Mouse (Mus musculus): ENCODE results near the gene Cdc73. TPM values are rescaled to one million over a fixed set of nuclear protein-coding genes. Genes with fewer than 3 reads are reported as not detected.

Cdc73 gene
- total and polyA plus RNA-seq, 3 experiments = 13.4 to 85.0 (median 21.5) TPM

- Histone ChIP-seq H3K9me3 (replicated peaks; ENCODE audit: low read length) (no peaks in the 10 kb centered on the region), H3K4me3 (replicated peaks in 1 of 3; ENCODE audit: low read depth in 2 of 3, low read length in 2 of 3, poor library complexity in 1 of 3) (peak within 1 kb of the TSS in 1 of 3 experiments; percentile 18), H3K4me2 (ENCODE audit: insufficient read depth, low read depth, poor library complexity, severe bottlenecking) (no peak within 1 kb of the TSS), H3K4me1 (ENCODE audit: control insufficient read depth in 1 of 2, insufficient read depth in 2 of 2) (no peaks in the 10 kb centered on the region), H3K36me3 (replicated peaks in 1 of 2; ENCODE audit: control insufficient read depth in 1 of 2, insufficient read depth in 1 of 2, low read length in 1 of 2) (peaks cover 0 to 11% of the 10 kb centered on the region in 2 experiments), H3K27me3 (replicated peaks) (no peaks in the 10 kb centered on the region), H3K27ac (ENCODE audit: insufficient read depth, low read depth) (no peak within 1 kb of the TSS), H3K79me2 (replicated peaks; ENCODE audit: control insufficient read depth, extremely low read depth, insufficient read depth, poor library complexity, severe bottlenecking) (no peaks in the 10 kb centered on the region; the same call in 1 of the 2 replicates), H3K9ac (ENCODE audit: insufficient read depth, low read depth) (no peak within 1 kb of the TSS)
- DNase-seq (ENCODE audit: extremely low read depth) = no peak
- dilution Hi-C loops (cut with MboI; ENCODE audit: extremely low pct_ligation_motif_present, extremely low pct_unique_long_range_greater_than_20kb, low sequenced_read_pairs) = no loop called here
- TF ChIP-seq SIN3A (IDR thresholded peaks at IDR 0.05; ENCODE audit: low read length) = no peak
- no peak for TF ChIP-seq CHD1 (IDR thresholded peaks at IDR 0.05; ENCODE audit: low read depth, low read length)
- TF ChIP-seq ETS1 (conservative IDR thresholded peaks at IDR 0.05; ENCODE audit: low read depth, low read length) = no peak
- no peak for TF ChIP-seq ZKSCAN1 (IDR thresholded peaks at IDR 0.05; ENCODE audit: borderline replicate concordance, low read depth, low read length)
- no peak for TF ChIP-seq MYC (IDR thresholded peaks at IDR 0.05; ENCODE audit: low read depth, low read length)
- no peak for TF ChIP-seq ZMIZ1 (IDR thresholded peaks at IDR 0.05; ENCODE audit: low read depth, low read length)
- no peak for TF ChIP-seq MXI1 (IDR thresholded peaks at IDR 0.05; ENCODE audit: low read depth, low read length)
- no peak for TF ChIP-seq KAT2A (IDR thresholded peaks at IDR 0.05; ENCODE audit: insufficient replicate concordance, low read length)
- TF ChIP-seq E2F4 (IDR thresholded peaks at IDR 0.05; ENCODE audit: insufficient replicate concordance, low read depth, low read length) = no peak
- in situ Hi-C loops (cut with MboI; ENCODE audit: low pct_ligation_motif_present, low pct_unique_long_range_greater_than_20kb, low sequenced_read_pairs) = no loop called here
Measured at GRCm38 (mm10) chr1:143640650-143641407, 61.9 kb downstream of the Cdc73 start, which contains the start of gene B3galt2. Gene B3galt2 (plus strand): TSS chr1:143640664.

- Histone ChIP-seq H3K4me1 (ENCODE audit: control insufficient read depth in 1 of 2, insufficient read depth in 2 of 2) (peaks cover 0 to 9% of the 10 kb centered on the region in 2 experiments; a peak in 2 of 4 replicates), H3K27ac (ENCODE audit: insufficient read depth, low read depth) (no peak overlapping the region), H3K36me3 (replicated peaks in 1 of 2; ENCODE audit: control insufficient read depth in 1 of 2, insufficient read depth in 1 of 2, low read length in 1 of 2) (peaks cover 0 to 17% of the 10 kb centered on the region in 2 experiments), H3K4me3 (replicated peaks in 1 of 3; ENCODE audit: low read depth in 2 of 3, low read length in 2 of 3, poor library complexity in 1 of 3) (no peak overlapping the region), H3K9me3 (replicated peaks; ENCODE audit: low read length) (no peaks in the 10 kb centered on the region), H3K9ac (ENCODE audit: insufficient read depth, low read depth) (no peak overlapping the region), H3K79me2 (replicated peaks; ENCODE audit: control insufficient read depth, extremely low read depth, insufficient read depth, poor library complexity, severe bottlenecking) (no peaks in the 10 kb centered on the region; the same call in 1 of the 2 replicates), H3K27me3 (replicated peaks) (no peaks in the 10 kb centered on the region), H3K4me2 (ENCODE audit: insufficient read depth, low read depth, poor library complexity, severe bottlenecking) (no peak overlapping the region)
- TF ChIP-seq MAFK (IDR thresholded peaks at IDR 0.05; ENCODE audit: insufficient replicate concordance, low read length) (peak; percentile 85), BHLHE40 (IDR thresholded peaks at IDR 0.05; ENCODE audit: low read depth, low read length) (no peak), ZNF384 (IDR thresholded peaks at IDR 0.05; ENCODE audit: low read depth, low read length) (no peak), RCOR1 (conservative IDR thresholded peaks at IDR 0.05; ENCODE audit: low read depth, low read length) (no peak), MAZ (IDR thresholded peaks at IDR 0.05; ENCODE audit: low read depth, low read length) (no peak), ZKSCAN1 (IDR thresholded peaks at IDR 0.05; ENCODE audit: borderline replicate concordance, low read depth, low read length) (no peak)
- dilution Hi-C loops (cut with MboI; ENCODE audit: extremely low pct_ligation_motif_present, extremely low pct_unique_long_range_greater_than_20kb, low sequenced_read_pairs) = no loop called here
- in situ Hi-C loops (cut with MboI; ENCODE audit: low pct_ligation_motif_present, low pct_unique_long_range_greater_than_20kb, low sequenced_read_pairs) = no loop called here
- no peak for DNase-seq (ENCODE audit: extremely low read depth)
Measured at GRCm38 (mm10) chr1:143632854-143633587, 69.7 kb downstream of the Cdc73 start.
